Mouse (Mus musculus): ENCODE measurements around the gene Smurf1. TPM values are rescaled to one million over a fixed set of nuclear protein-coding genes. Genes with fewer than 3 reads are reported as not detected.

The Smurf1 gene
- polyA plus RNA-seq, 1 experiment from 2014 or later, result 18.3 TPM

GRCm38 (mm10) chr5:144881670-144882399, 83.8 kb downstream of the Smurf1 start:
- Histone ChIP-seq H3K9ac (ENCODE audit: low read length) (no peak overlapping the region), H3K9me3 (ENCODE audit: control insufficient read depth, low read length) (no peaks in the 10 kb centered on the region), H3K27ac (ENCODE audit: low read depth, low read length) (no peak overlapping the region), H3K4me3 (ENCODE audit: low read depth, low read length) (no peak overlapping the region), H3K27me3 (ENCODE audit: control insufficient read depth, insufficient read depth, low read length) (no peaks in the 10 kb centered on the region), H3K4me1 (replicated peaks; ENCODE audit: control insufficient read depth, insufficient read depth, low read length) (no peaks in the 10 kb centered on the region), H3K36me3 (ENCODE audit: control insufficient read depth, insufficient read depth, low read length) (peaks cover 6% of the 10 kb centered on the region; the same call in 1 of the 2 replicates), H3K4me2 (ENCODE audit: low read depth, low read length, severe bottlenecking) (no peak overlapping the region)
- WGBS, result 89% methylated on average over 14 of the region's 14 CpGs
- DNase-seq (ENCODE audit: low spot score) (no peak), ATAC-seq (replicated peaks; ENCODE audit: low FRiP score) (no peak)

- no peak overlapping the region for H3K9ac ChIP-seq (ENCODE audit: low read length)
- ATAC-seq (replicated peaks; ENCODE audit: low FRiP score), result no peak
- WGBS, result 94% methylated on average over 15 of the region's 15 CpGs
- no peak overlapping the region for H3K27ac ChIP-seq (ENCODE audit: low read depth, low read length)
- no peak overlapping the region for H3K4me2 ChIP-seq (ENCODE audit: low read depth, low read length, severe bottlenecking)
- no peaks in the 10 kb centered on the region for H3K9me3 ChIP-seq (ENCODE audit: control insufficient read depth, low read length)
- DNase-seq (ENCODE audit: low spot score), result no peak
- H3K4me3 ChIP-seq (ENCODE audit: low read depth, low read length), result no peak overlapping the region
- no peaks in the 10 kb centered on the region; the same call in 1 of the 2 replicates for H3K36me3 ChIP-seq (ENCODE audit: control insufficient read depth, insufficient read depth, low read length)
- no peaks in the 10 kb centered on the region for H3K4me1 ChIP-seq (replicated peaks; ENCODE audit: control insufficient read depth, insufficient read depth, low read length)
- H3K27me3 ChIP-seq (ENCODE audit: control insufficient read depth, insufficient read depth, low read length), result no peaks in the 10 kb centered on the region
These were observed 88.6 kb downstream of the Smurf1 start for GRCm38 (mm10) chr5:144877021-144877420.

GRCm38 (mm10) chr5:144875892-144876291, 89.8 kb downstream of the Smurf1 start:
- DNase-seq (ENCODE audit: low spot score), result peak; percentile 82
- Histone ChIP-seq H3K4me3 (ENCODE audit: low read depth, low read length) (no peak overlapping the region), H3K9ac (ENCODE audit: low read length) (no peak overlapping the region), H3K4me1 (replicated peaks; ENCODE audit: control insufficient read depth, insufficient read depth, low read length) (no peaks in the 10 kb centered on the region), H3K36me3 (ENCODE audit: control insufficient read depth, insufficient read depth, low read length) (no peaks in the 10 kb centered on the region; the same call in 1 of the 2 replicates), H3K27me3 (ENCODE audit: control insufficient read depth, insufficient read depth, low read length) (no peaks in the 10 kb centered on the region), H3K27ac (ENCODE audit: low read depth, low read length) (no peak overlapping the region), H3K9me3 (ENCODE audit: control insufficient read depth, low read length) (no peaks in the 10 kb centered on the region), H3K4me2 (ENCODE audit: low read depth, low read length, severe bottlenecking) (no peak overlapping the region)
- 17% methylated on average over 13 of the region's 13 CpGs for WGBS
- ATAC-seq (replicated peaks; ENCODE audit: low FRiP score), result 0 out of 2 replicates have a peak, but pooled peaks have one; percentile 65

- no peaks in the 10 kb centered on the region; the same call in 1 of the 2 replicates for H3K36me3 ChIP-seq (ENCODE audit: control insufficient read depth, insufficient read depth, low read length)
- no peaks in the 10 kb centered on the region for H3K4me1 ChIP-seq (replicated peaks; ENCODE audit: control insufficient read depth, insufficient read depth, low read length)
- peak; percentile 54 for DNase-seq (ENCODE audit: low spot score)
- H3K9me3 ChIP-seq (ENCODE audit: control insufficient read depth, low read length), result no peaks in the 10 kb centered on the region
- H3K4me3 ChIP-seq (ENCODE audit: low read depth, low read length), result no peak overlapping the region
- H3K27me3 ChIP-seq (ENCODE audit: control insufficient read depth, insufficient read depth, low read length), result no peaks in the 10 kb centered on the region
- H3K4me2 ChIP-seq (ENCODE audit: low read depth, low read length, severe bottlenecking), result no peak overlapping the region
- no peak overlapping the region for H3K27ac ChIP-seq (ENCODE audit: low read depth, low read length)
- WGBS, result 81% methylated on average over 6 of the region's 6 CpGs
- H3K9ac ChIP-seq (ENCODE audit: low read length), result no peak overlapping the region
- no peak for ATAC-seq (replicated peaks; ENCODE audit: low FRiP score)
These were observed 90.4 kb downstream of the Smurf1 start for GRCm38 (mm10) chr5:144875227-144875626.

GRCm38 (mm10) chr5:144872867-144873266, 92.8 kb downstream of the Smurf1 start:
- Histone ChIP-seq H3K36me3 (ENCODE audit: control insufficient read depth, insufficient read depth, low read length) (no peaks in the 10 kb centered on the region), H3K4me2 (ENCODE audit: low read depth, low read length, severe bottlenecking) (no peak overlapping the region), H3K4me3 (ENCODE audit: low read depth, low read length) (no peak overlapping the region), H3K27ac (ENCODE audit: low read depth, low read length) (no peak overlapping the region), H3K9me3 (ENCODE audit: control insufficient read depth, low read length) (no peaks in the 10 kb centered on the region), H3K4me1 (replicated peaks; ENCODE audit: control insufficient read depth, insufficient read depth, low read length) (no peaks in the 10 kb centered on the region), H3K9ac (ENCODE audit: low read length) (no peak overlapping the region), H3K27me3 (ENCODE audit: control insufficient read depth, insufficient read depth, low read length) (no peaks in the 10 kb centered on the region)
- DNase-seq (ENCODE audit: low spot score) (no peak), ATAC-seq (replicated peaks; ENCODE audit: low FRiP score) (no peak)
- WGBS, result 85% methylated on average over 3 of the region's 3 CpGs

- Histone ChIP-seq H3K27me3 (ENCODE audit: control insufficient read depth, insufficient read depth, low read length) (no peaks in the 10 kb centered on the region), H3K4me1 (replicated peaks; ENCODE audit: control insufficient read depth, insufficient read depth, low read length) (no peaks in the 10 kb centered on the region), H3K9ac (ENCODE audit: low read length) (no peak overlapping the region), H3K9me3 (ENCODE audit: control insufficient read depth, low read length) (no peaks in the 10 kb centered on the region), H3K27ac (ENCODE audit: low read depth, low read length) (no peak overlapping the region), H3K4me3 (ENCODE audit: low read depth, low read length) (no peak overlapping the region), H3K4me2 (ENCODE audit: low read depth, low read length, severe bottlenecking) (no peak overlapping the region), H3K36me3 (ENCODE audit: control insufficient read depth, insufficient read depth, low read length) (no peaks in the 10 kb centered on the region)
- DNase-seq (ENCODE audit: low spot score) (peak; percentile 43), ATAC-seq (replicated peaks; ENCODE audit: low FRiP score) (no peak)
- WGBS, result 89% methylated on average over 5 of the region's 5 CpGs
These were observed 93.3 kb downstream of the Smurf1 start for GRCm38 (mm10) chr5:144872326-144872725.

GRCm38 (mm10) chr5:144871775-144872174, 93.9 kb downstream of the Smurf1 start:
- no peaks in the 10 kb centered on the region for H3K27me3 ChIP-seq (ENCODE audit: control insufficient read depth, insufficient read depth, low read length)
- ATAC-seq (replicated peaks; ENCODE audit: low FRiP score) (no peak), DNase-seq (ENCODE audit: low spot score) (peak; percentile 52)
- H3K4me1 ChIP-seq (replicated peaks; ENCODE audit: control insufficient read depth, insufficient read depth, low read length), result no peaks in the 10 kb centered on the region
- no peak overlapping the region for H3K9ac ChIP-seq (ENCODE audit: low read length)
- no peak overlapping the region for H3K27ac ChIP-seq (ENCODE audit: low read depth, low read length)
- no peaks in the 10 kb centered on the region for H3K36me3 ChIP-seq (ENCODE audit: control insufficient read depth, insufficient read depth, low read length)
- 97% methylated on average over 1 of the region's 1 CpGs for WGBS
- no peaks in the 10 kb centered on the region for H3K9me3 ChIP-seq (ENCODE audit: control insufficient read depth, low read length)
- no peak overlapping the region for H3K4me3 ChIP-seq (ENCODE audit: low read depth, low read length)
- no peak overlapping the region for H3K4me2 ChIP-seq (ENCODE audit: low read depth, low read length, severe bottlenecking)

GRCm38 (mm10) chr5:144870782-144871181, 94.9 kb downstream of the Smurf1 start:
- H3K9ac ChIP-seq (ENCODE audit: low read length), result no peak overlapping the region
- no peak overlapping the region for H3K4me3 ChIP-seq (ENCODE audit: low read depth, low read length)
- WGBS, result 87% methylated on average over 7 of the region's 7 CpGs
- DNase-seq (ENCODE audit: low spot score), result no peak
- H3K4me1 ChIP-seq (replicated peaks; ENCODE audit: control insufficient read depth, insufficient read depth, low read length), result no peaks in the 10 kb centered on the region
- no peaks in the 10 kb centered on the region for H3K36me3 ChIP-seq (ENCODE audit: control insufficient read depth, insufficient read depth, low read length)
- H3K4me2 ChIP-seq (ENCODE audit: low read depth, low read length, severe bottlenecking), result no peak overlapping the region
- ATAC-seq (replicated peaks; ENCODE audit: low FRiP score), result no peak
- no peak overlapping the region for H3K27ac ChIP-seq (ENCODE audit: low read depth, low read length)
- no peaks in the 10 kb centered on the region for H3K27me3 ChIP-seq (ENCODE audit: control insufficient read depth, insufficient read depth, low read length)
- no peaks in the 10 kb centered on the region for H3K9me3 ChIP-seq (ENCODE audit: control insufficient read depth, low read length)

GRCm38 (mm10) chr5:144869466-144869865, 96.2 kb downstream of the Smurf1 start:
- WGBS, result 53% methylated on average over 7 of the region's 7 CpGs
- H3K9ac ChIP-seq (ENCODE audit: low read length), result no peak overlapping the region
- H3K4me3 ChIP-seq (ENCODE audit: low read depth, low read length), result no peak overlapping the region
- H3K9me3 ChIP-seq (ENCODE audit: control insufficient read depth, low read length), result no peaks in the 10 kb centered on the region
- ATAC-seq (replicated peaks; ENCODE audit: low FRiP score) (no peak), DNase-seq (ENCODE audit: low spot score) (no peak)
- no peaks in the 10 kb centered on the region for H3K36me3 ChIP-seq (ENCODE audit: control insufficient read depth, insufficient read depth, low read length)
- no peak overlapping the region for H3K27ac ChIP-seq (ENCODE audit: low read depth, low read length)
- no peaks in the 10 kb centered on the region for H3K4me1 ChIP-seq (replicated peaks; ENCODE audit: control insufficient read depth, insufficient read depth, low read length)
- no peak overlapping the region for H3K4me2 ChIP-seq (ENCODE audit: low read depth, low read length, severe bottlenecking)
- no peaks in the 10 kb centered on the region for H3K27me3 ChIP-seq (ENCODE audit: control insufficient read depth, insufficient read depth, low read length)

Data from forebrain, embryonic 11.5 days (tissue).